Mouse (Mus musculus) forebrain, embryonic 14.5 days (tissue): Measurements from ENCODE around the gene Glis3. TPM values are rescaled to one million over a fixed set of nuclear protein-coding genes. Genes with fewer than 3 reads are reported as not detected.

Source experiments
- ATAC-seq: fragments of 200-750 bp; cut with Nextera tagmentation; 2 replicates; pipeline ENCODE4 v1.8.0; 2017; ENCODE audit warnings: mild to moderate bottlenecking, moderate library complexity
- DNase-seq: peaks from one replicate; pipeline ENCODE4 v3.0.0-alpha.2; 2015; ENCODE audit warnings: low spot score
- H3K27ac ChIP-seq: fragments of 300-500 bp; sonication (generic); 2 replicates; pipeline ENCODE4 v1.5.1; 2014; ENCODE audit warnings: low read depth, mild to moderate bottlenecking, control low read depth, low read length, moderate library complexity
- H3K27me3 ChIP-seq: fragments of 300-500 bp; sonication (generic); replicated peaks from 2 replicates; pipeline ENCODE4 v1.6.1; 2014; ENCODE audit warnings: low read length, control low read depth, mixed read lengths; ENCODE audit not compliant: control insufficient read depth, insufficient read depth
- H3K36me3 ChIP-seq: fragments of 300-500 bp; sonication (generic); 2 replicates; pipeline ENCODE4 v1.6.1; 2014; ENCODE audit warnings: low read length, control low read depth; ENCODE audit not compliant: control insufficient read depth, insufficient read depth
- H3K4me1 ChIP-seq: fragments of 300-500 bp; sonication (generic); 2 replicates; pipeline ENCODE4 v1.6.1; 2014; ENCODE audit warnings: antibody characterized with exemption, low read length, control low read depth; ENCODE audit not compliant: control insufficient read depth, insufficient read depth
- H3K4me2 ChIP-seq: fragments of 300-500 bp; sonication (generic); 2 replicates; pipeline ENCODE4 v1.6.1; 2014; ENCODE audit warnings: mild to moderate bottlenecking, control low read depth, low read length
- H3K4me3 ChIP-seq: fragments of 300-500 bp; sonication (generic); 2 replicates; pipeline ENCODE4 v1.5.1; 2014; ENCODE audit warnings: low read depth, low read length, control low read depth
- H3K9ac ChIP-seq: fragments of 300-500 bp; sonication (generic); 2 replicates; pipeline ENCODE4 v1.6.1; 2014; ENCODE audit warnings: mild to moderate bottlenecking, low read length, control low read depth, moderate library complexity
- H3K9me3 ChIP-seq: fragments of 300-500 bp; sonication (generic); replicated peaks from 2 replicates; pipeline ENCODE4 v1.6.1; 2016; ENCODE audit warnings: low read length, control low read depth, mixed read lengths; ENCODE audit not compliant: control insufficient read depth
- WGBS: fragments of 180-500 bp; shearing (Covaris S2); extraction: QIAGEN DNeasy Blood & Tissue Kit; methylation state at CpG from one replicate; pipeline ENCODE4 v1.1.7; 2014; 5-methylcytosine and 5-hydroxymethylcytosine counted together
- polyA plus RNA-seq: library from polyadenylated mRNA; unstranded; fragments of >200 nt; fragmentation: Nextera tagmentation; extraction: Ambion mirVana; gene quantifications from 2 replicates; pipeline ENCODE4 v1.2.1, GENCODE M21; 2014

Gene Glis3
- polyA plus RNA-seq, 1 experiment from 2014 or later = 0.46 TPM

GRCm38 (mm10) chr19:28647424-28647823 lies 32.5 kb downstream of the Glis3 start:
- no peak for DNase-seq
- H3K4me3 ChIP-seq = no peak overlapping the region
- H3K9me3 ChIP-seq = no peaks in the 10 kb centered on the region
- H3K27ac ChIP-seq = no peak overlapping the region
- no peaks in the 10 kb centered on the region for H3K4me1 ChIP-seq
- 73% methylated on average over 6 of the region's 6 CpGs for WGBS
- H3K36me3 ChIP-seq = no peaks in the 10 kb centered on the region
- ATAC-seq = no peak
- H3K9ac ChIP-seq = no peak overlapping the region
- no peaks in the 10 kb centered on the region for H3K27me3 ChIP-seq
- no peak overlapping the region for H3K4me2 ChIP-seq

GRCm38 (mm10) chr19:28646286-28646685 lies 33.6 kb downstream of the Glis3 start:
- Histone ChIP-seq H3K27ac (no peak overlapping the region), H3K27me3 (no peaks in the 10 kb centered on the region), H3K9me3 (no peaks in the 10 kb centered on the region), H3K4me1 (no peaks in the 10 kb centered on the region), H3K9ac (no peak overlapping the region), H3K36me3 (no peaks in the 10 kb centered on the region), H3K4me3 (no peak overlapping the region), H3K4me2 (no peak overlapping the region)
- DNase-seq (no peak), ATAC-seq (no peak)
- WGBS = 66% methylated on average over 4 of the region's 4 CpGs

- H3K4me3 ChIP-seq = no peak overlapping the region
- no peaks in the 10 kb centered on the region for H3K36me3 ChIP-seq
- no peak overlapping the region for H3K4me2 ChIP-seq
- H3K9ac ChIP-seq = no peak overlapping the region
- H3K9me3 ChIP-seq = no peaks in the 10 kb centered on the region
- peak; percentile 73 for DNase-seq
- H3K27me3 ChIP-seq = no peaks in the 10 kb centered on the region
- peaks cover 11% of the 10 kb centered on the region for H3K4me1 ChIP-seq
- no peak overlapping the region for H3K27ac ChIP-seq
- peak; percentile 77 for ATAC-seq
- WGBS = 24% methylated on average over 7 of the region's 7 CpGs
Measured at GRCm38 (mm10) chr19:28640861-28641381, 39.0 kb downstream of the Glis3 start.

GRCm38 (mm10) chr19:28635991-28636553 lies 43.8 kb downstream of the Glis3 start:
- no peak overlapping the region for H3K27ac ChIP-seq
- peaks cover 11% of the 10 kb centered on the region for H3K4me1 ChIP-seq
- ATAC-seq = peak; percentile 69
- peak; percentile 61 for DNase-seq
- no peak overlapping the region for H3K4me2 ChIP-seq
- H3K36me3 ChIP-seq = no peaks in the 10 kb centered on the region
- H3K4me3 ChIP-seq = no peak overlapping the region
- H3K27me3 ChIP-seq = no peaks in the 10 kb centered on the region
- H3K9me3 ChIP-seq = no peaks in the 10 kb centered on the region
- WGBS = 4% methylated on average over 7 of the region's 8 CpGs
- no peak overlapping the region for H3K9ac ChIP-seq

- no peak for DNase-seq
Measured at GRCm38 (mm10) chr19:28634986-28635385, 44.9 kb downstream of the Glis3 start.

GRCm38 (mm10) chr19:28628416-28628815 lies 51.5 kb downstream of the Glis3 start:
- H3K4me2 ChIP-seq = no peak overlapping the region
- DNase-seq = peak; percentile 77

More at GRCm38 (mm10) chr19:28634986-28635385, 44.9 kb downstream of the Glis3 start:
- Histone ChIP-seq H3K9me3 (no peaks in the 10 kb centered on the region), H3K4me2 (no peak overlapping the region), H3K4me1 (peaks cover 5% of the 10 kb centered on the region; the same call in 1 of the 2 replicates), H3K9ac (no peak overlapping the region), H3K27me3 (no peaks in the 10 kb centered on the region), H3K27ac (no peak overlapping the region), H3K4me3 (no peak overlapping the region), H3K36me3 (no peaks in the 10 kb centered on the region)
- 91% methylated on average over 3 of the region's 3 CpGs for WGBS
- ATAC-seq = no peak

GRCm38 (mm10) chr19:28626189-28626588 lies 53.7 kb downstream of the Glis3 start:
- no peak for ATAC-seq
- Histone ChIP-seq H3K36me3 (no peaks in the 10 kb centered on the region), H3K4me2 (no peak overlapping the region), H3K9ac (no peak overlapping the region), H3K9me3 (no peaks in the 10 kb centered on the region), H3K4me3 (no peak overlapping the region), H3K27ac (no peak overlapping the region), H3K4me1 (no peaks in the 10 kb centered on the region), H3K27me3 (no peaks in the 10 kb centered on the region)
- 90% methylated on average over 5 of the region's 5 CpGs for WGBS
- no peak for DNase-seq

More at GRCm38 (mm10) chr19:28628416-28628815, 51.5 kb downstream of the Glis3 start:
- H3K4me1 ChIP-seq = no peaks in the 10 kb centered on the region
- H3K27ac ChIP-seq = no peak overlapping the region
- H3K9ac ChIP-seq = no peak overlapping the region
- no peak overlapping the region for H3K4me3 ChIP-seq
- no peaks in the 10 kb centered on the region for H3K36me3 ChIP-seq
- ATAC-seq = peak; percentile 57; the same call in 1 of the 2 replicates
- WGBS = 60% methylated on average over 8 of the region's 8 CpGs
- no peaks in the 10 kb centered on the region for H3K27me3 ChIP-seq
- no peaks in the 10 kb centered on the region for H3K9me3 ChIP-seq

- Histone ChIP-seq H3K36me3 (no peaks in the 10 kb centered on the region), H3K4me1 (no peaks in the 10 kb centered on the region), H3K27me3 (no peaks in the 10 kb centered on the region), H3K4me3 (no peak overlapping the region), H3K27ac (no peak overlapping the region), H3K9ac (no peak overlapping the region), H3K4me2 (no peak overlapping the region), H3K9me3 (no peaks in the 10 kb centered on the region)
- DNase-seq (no peak), ATAC-seq (no peak)
- 78% methylated on average over 1 of the region's 1 CpGs for WGBS
Measured at GRCm38 (mm10) chr19:28624571-28624970, 55.3 kb downstream of the Glis3 start.

- ATAC-seq (no peak), DNase-seq (no peak)
- 87% methylated on average over 10 of the region's 10 CpGs for WGBS
- H3K4me1 ChIP-seq = no peaks in the 10 kb centered on the region
- H3K27ac ChIP-seq = no peak overlapping the region
- no peak overlapping the region for H3K9ac ChIP-seq
- H3K4me3 ChIP-seq = no peak overlapping the region
- H3K36me3 ChIP-seq = no peaks in the 10 kb centered on the region
- no peaks in the 10 kb centered on the region for H3K27me3 ChIP-seq
- no peaks in the 10 kb centered on the region for H3K9me3 ChIP-seq
- no peak overlapping the region for H3K4me2 ChIP-seq
Measured at GRCm38 (mm10) chr19:28623726-28624125, 56.2 kb downstream of the Glis3 start.
